Mouse (Mus musculus) kidney, postnatal 4 days (tissue): ENCODE measurements at regions not wholly inside any gene's neighbourhood (a gene's known extent, or its start where the extent isn't known, plus 50 kb on each side); places are given as distances from the start of the nearest gene placed in this dataset.

Experiments used
- DNase-seq, 2 experiments: peaks; one replicate each; pipeline ENCODE4 v3.0.0; 2021; ENCODE audit warnings: mixed read lengths in 2 of 2

DNA sequence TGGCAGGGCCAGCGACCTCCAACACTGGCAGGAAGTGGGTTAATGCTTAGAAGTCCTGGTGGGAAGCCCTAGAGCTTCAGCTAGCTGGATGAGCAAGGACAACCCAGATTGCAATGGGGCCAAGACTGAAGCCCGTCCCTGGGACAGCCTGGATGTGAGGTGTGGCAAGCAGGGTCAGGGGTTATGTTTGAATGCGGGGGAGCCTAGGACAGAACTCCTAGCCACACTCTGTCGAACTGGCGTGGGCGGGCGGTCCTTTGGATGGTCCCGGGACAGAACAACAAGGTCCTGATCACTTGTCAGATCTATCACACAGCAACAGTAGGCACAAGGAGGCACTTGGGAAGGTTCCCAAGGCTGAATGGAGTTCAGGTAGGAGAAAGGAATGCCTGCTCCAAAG is 101.1 kb upstream of the Ccnd1 start:
- DNase-seq, result no peak

DNA sequence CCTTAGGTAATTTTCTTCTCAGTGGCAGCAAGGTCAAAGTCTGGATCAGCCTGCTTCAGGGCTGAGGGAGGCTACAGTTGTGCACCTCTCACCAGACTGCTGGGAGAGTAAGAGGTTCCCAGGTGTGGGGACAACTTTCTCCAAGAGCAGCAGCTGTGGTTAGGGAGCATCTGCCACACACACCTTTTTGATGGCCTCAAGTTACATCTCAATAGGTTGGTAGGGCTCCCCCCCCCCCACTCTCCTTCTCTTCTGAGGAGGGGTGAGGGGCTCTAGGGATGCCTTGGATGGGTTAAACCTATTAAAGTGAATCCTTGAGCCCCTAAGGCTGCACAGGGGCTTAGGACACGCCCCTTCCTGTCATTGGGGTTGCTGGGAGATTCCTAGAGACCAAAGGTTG is 94.7 kb upstream of the Ccnd1 start:
- DNase-seq, result no peak

DNA sequence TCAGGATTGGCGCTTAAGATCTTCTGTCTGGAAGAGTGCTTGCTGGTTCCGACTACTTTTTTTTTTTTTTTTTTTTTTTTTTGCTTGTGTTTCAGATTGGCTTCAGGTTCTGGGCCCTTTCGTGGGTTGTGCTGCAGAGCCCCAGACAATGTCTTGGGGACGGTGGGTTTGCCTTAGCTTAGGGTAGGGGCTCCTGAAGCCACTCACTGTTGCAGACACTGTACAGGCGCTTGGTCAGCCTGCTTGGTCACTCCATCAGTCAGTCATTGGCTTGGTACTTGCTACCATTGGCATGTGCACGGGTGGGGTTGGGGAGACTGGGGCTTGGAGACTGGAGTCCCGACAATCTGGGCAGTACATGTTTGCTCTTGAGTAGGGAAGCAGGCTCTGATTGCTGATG is 91.5 kb upstream of the Ccnd1 start:
- no peak for DNase-seq

DNA sequence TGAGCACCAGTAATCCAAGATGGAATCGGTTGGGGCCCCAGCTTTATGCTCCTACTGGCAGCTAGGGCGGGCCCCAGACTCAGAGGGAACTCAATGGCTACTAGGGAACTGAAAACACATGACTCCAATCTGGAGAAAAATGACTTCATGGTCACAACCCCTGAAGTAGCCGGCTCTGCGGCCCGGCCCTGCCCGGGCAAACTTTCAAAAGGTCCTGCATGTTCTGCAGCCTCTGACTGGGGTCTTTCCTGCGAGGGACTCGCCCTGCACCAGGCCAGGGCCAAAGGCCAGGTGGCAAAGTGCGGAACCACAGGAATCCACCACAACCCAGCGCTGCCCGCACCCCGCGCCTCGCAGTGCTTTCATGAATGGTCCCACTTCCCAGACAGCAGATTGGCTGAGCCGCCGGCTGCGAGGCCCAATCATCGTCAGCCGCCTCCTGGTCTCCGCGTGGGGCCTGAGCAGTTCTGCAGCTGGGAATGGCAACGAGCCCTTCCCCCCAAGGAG is 91.0 kb upstream of the Ccnd1 start:
- peak; percentile 85 to 92 for DNase-seq

DNA sequence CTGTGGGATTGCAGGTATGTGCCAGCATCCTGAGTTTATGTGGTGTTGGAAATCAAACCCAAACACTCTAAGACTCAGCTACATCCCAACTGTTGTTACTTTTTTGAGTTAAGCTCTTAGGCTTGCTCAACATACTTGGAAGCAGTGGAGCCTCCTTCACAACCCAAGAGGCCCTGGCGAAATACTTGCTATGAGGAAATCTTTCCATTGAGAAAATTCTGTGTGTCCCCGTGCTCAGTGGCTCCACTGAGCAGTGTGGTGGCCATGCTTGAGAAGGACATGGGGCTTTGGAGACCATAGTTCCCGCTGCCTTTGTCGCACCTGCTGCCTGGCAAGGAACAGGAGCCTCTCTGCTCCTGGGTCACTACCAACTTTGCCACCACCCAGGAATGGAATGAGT is 89.9 kb upstream of the Ccnd1 start:
- no peak for DNase-seq

DNA sequence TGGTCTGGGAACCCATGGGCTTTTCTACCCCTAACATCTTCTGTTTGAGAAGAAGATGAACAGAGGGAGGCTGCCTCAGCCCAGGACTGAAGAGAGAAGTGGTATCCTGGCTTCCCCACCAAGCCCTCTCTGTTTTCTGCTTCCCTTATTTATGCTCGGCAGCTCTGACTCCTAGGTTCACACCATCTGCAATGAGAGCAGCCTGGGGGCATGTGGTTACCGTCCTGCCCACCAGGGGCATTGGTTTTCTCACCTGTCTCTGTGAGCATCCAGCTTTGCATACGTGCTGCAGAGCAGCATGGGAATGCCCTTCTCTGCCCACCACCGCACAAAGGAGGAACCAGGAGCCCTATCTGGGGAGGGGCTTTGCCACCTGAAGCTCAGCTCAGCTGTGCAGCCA is 89.4 kb upstream of the Ccnd1 start:
- peak; percentile 60 to 75 for DNase-seq

DNA sequence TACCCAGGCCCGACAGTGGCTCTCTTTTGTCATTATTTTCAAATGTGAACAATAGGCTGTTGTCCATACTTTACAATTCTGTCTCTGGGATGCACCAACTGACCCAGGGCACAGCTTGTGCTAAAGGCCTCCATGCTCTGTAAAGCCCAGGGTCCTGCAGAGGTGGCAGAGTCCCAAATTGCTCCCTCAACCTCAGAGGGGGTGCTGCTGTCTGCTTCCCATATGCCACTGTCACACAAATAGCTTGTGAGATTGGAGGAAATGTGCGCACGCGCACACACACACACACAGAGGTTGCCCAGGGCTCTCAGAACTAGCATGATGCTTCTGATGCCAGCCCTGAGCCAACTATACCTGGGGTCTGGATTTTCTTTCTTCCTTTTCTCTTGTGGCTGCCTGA is 87.3 kb upstream of the Ccnd1 start:
- DNase-seq, result no peak

DNA sequence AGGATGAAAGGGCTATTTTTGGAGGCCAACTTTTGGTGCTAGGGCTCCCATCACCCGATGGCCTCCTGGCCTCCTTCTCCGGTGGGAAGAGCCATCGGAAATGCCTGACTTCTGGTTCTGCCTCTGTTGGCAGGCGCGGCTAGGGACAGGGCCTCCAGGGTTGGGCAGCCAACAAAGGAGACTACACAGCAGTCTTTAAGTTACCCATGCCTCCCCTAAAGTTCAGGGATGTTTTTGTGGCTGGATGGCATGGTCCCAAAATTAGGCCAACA is 86.2 kb upstream of the Ccnd1 start:
- peak; percentile 43 to 54 for DNase-seq

DNA sequence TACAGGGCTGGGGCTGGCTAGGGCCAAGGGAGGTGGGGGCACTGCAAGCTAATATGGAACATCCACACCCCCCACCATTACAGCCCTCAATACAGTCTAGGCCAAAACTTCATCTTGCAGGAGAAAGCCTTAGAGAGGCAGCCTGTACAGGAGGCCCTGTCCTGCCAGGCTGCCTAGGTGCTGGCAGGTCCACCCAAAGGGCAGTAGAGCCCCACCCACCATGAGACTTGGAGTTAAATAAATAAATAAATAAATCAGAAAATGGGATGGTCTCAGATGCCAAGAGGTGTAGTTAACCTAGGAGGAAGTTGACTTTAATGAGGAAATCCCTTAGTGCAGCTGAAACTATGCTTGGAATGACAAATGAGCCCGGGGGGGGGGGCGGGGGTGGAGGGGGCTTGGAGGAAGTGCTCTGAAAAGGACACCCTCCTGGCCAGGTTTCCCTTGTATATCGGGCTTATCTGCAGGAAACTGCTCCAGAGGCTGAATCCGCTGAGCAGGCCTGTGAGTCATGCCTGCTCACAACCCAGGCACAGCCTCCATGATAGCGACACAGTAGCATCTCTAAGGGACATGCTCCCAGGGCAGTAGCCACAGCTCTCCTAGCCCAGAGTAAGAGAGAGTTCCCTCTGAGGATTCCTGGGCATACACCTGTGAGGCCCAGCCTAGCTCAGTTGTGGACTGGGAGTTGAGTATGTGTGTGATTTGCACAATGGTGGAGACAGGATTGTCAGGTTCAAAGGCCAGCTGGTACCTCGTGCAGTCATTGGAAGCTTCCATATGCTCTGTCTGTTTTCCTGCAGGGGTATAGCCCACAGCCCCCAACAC is 85.7 kb upstream of the Ccnd1 start:
- DNase-seq, result peak; percentile 39 to 61

DNA sequence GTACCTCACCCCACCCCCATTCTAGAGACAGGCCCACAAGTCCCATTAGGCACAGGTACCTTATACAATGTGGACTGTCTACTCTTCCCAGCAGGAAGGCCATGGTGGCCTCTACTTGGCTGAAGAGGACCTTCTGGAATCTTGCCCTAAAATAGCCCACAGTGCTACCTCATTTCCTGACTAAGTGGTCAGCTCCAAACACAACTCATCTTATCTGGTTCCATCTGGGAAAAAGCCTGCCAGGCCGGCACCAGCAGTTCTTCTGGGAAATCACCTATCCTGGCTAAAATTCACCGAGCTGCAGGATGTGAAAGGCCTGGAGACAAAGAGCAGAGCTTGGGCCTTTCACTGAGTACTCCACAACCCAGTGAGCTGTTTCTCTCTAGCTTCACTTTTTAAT is 84.9 kb upstream of the Ccnd1 start:
- DNase-seq, result no peak

DNA sequence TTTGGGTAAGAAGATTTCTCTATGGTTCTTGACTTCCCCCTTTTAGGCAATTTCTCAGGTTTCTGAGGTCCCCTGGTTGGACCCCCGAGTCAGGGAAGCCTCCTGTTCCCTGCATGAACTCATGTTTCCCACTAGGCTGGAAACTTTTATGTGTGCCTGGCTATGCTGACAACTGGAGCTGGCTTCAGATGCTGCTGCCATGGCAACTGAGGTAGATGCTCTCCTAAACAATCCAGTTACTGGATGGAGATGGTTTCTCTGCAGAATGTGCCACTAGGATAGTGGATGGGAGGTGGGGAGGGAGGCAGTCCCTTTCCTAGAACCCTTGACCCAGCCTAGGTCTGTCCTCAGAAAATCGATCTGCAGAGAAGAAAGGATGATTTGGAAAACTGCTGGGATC is 79.4 kb upstream of the Ccnd1 start:
- no peak for DNase-seq

DNA sequence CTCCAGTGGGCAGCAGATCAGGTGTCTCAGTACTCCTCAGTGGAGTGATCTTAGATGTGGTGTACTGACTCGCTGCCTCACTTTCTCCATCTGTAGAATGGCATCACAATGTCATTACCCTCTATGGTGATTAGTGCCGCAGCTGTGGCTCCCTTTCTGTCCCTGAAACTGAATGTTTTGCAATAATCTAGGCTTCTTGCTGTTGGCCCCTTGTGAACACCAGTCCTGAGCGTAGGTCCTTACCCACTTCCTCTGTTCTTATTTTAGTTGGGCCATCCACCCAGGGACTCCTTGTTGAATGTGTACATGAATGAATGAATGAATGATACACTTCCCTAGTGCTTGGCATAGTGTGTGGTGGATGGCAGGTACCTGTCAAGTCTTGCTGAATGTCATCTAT is 78.4 kb upstream of the Ccnd1 start:
- no peak for DNase-seq

DNA sequence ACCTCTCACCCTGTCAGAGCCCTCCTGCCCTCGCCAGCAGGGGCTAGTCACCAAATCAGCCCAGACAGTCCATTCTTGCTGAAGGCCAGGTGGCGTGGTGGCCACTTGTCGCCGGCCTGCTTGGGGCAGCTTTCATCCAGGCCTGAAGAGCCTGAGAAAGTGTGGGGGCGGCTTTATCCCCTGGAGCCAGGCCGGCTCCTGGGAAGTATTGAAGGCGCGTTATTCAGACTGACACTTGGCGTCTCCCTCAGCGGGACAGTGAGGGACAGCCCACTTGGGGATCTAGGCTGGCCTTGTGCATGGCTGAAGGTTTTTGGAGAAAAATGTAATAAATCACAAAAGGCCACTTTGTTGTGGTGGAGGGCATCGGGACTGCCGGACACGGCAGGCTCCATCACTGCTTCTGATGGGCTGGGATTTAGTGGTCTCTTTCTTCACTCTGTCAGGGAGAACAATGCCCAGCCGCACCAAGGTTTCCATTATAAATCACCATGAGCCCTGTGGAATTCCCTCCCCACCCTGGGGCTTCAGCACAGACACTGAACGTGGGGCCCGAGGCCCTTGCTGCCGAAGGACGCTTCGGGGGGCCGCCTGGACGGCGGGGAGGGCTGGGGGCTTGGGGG is 75.8 kb upstream of the Ccnd1 start:
- DNase-seq, result peak; percentile 31 to 36

DNA sequence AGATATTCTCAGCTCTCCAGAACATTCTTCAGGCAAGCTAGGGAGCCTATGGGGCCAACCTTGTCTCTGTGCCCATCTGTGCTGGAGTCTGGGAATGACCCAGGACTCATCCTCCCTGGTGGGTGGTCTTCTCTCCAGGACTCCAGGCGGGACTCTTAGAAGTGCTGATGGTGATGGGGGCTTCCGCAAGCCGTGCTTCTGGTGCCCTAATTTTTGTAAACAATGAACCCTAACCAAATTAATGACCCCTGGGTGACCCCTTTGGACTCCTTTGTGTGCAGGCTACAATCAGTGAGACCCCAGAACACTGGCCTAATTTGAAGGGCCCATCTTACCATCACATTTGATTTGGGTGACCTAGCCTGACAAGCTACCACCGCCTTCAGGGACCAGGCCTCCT is 71.0 kb upstream of the Ccnd1 start:
- no peak for DNase-seq

DNA sequence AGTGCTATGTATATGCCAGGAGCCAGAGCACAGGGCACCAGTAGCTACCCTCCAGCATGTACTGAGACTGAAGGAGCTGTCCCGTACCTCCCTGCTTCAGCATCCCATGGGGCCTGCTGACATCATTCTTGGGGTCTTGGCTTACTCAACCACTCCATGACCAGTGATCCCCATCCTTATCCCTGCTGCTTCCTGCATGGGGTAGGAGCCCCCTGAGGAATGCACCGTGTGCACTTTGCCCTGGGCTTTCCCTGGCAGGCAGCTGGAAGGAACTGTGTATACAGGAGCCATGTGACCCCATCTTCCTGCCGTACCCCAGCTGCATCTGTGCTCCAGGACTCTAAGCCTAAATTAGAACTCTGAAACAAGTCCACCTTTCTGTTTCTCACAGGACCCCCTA is 70.3 kb upstream of the Ccnd1 start:
- DNase-seq, result no peak

DNA sequence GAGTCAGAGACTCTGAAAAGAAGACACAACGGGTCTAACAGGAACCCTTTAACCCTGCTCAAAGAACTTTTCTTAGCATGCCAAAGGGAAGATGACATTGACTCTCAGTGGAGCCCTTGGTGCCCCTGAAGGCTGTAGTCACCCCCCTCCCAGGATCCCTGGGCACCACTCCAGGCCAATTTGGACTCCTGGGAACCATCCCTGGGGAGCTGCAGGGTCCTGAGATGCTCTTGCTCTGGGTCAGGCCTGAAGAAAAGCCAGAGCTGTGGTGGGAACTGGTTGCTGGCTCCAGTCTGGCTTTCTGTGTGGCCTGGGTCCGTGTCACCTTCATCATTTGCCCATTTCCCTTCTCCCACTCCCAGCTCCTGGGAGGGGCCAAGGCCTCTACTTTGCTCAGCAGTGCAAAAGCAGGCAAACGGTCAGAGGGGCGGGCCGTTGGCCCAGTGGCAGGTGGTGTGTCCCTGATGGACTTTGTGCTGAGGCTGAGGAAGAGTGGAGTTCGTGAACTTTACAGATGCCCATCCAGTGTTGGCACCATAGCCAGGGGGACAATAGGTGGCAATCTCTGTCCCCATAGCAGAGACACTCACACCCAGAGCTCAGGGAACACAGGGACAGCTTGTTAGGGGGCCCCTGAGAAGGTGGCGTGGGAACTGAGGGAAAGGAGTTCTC is 69.1 kb upstream of the Ccnd1 start:
- DNase-seq, result peak in 1 of 2 experiments; percentile 21

DNA sequence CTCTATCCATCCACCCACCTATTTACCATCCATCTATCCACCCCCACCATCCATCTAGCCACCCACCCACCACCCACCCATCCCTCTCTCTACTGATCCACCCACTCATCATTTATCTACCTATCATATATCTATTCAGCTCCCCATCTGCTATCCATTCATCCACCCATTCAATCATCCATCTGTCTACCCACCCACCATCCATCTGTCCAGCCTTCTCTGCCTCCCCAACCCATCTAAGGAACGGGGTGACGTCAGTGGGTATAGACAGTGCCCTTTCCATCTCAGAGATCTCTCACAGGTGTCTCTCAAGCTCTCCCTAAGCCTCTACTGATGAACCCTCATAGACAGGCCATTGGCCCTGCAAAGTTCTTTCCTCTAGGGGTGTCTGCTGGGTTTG is 67.5 kb upstream of the Ccnd1 start:
- no peak for DNase-seq

DNA sequence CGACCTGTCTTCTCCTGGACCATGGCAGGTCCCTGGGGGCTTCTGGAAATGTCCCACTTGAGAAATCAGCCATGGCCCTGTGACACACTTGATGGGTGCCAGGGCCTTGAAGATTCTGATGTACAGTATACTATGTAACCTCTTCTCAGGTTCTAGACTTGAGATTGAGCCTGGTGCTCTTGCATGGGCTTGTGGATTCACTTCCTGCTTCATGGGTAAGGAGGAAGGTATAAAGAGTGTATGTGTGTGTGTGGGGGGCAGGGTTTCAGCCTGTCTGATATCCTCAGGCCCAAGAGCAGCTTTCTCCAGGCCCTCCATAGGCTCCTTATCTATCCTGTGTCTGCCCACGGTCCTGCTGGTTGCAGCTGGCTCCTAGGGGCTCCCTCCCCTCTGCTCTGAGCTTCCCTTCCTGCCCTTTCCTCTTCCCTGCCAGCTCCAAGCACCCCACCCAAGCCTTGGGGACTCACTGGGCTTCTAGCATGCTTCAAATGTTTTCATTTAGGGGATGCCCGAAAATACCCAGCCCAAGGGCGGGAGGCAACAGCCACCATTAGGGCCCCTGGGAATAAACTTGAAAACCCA is 61.9 kb upstream of the Ccnd1 start:
- DNase-seq, result no peak

DNA sequence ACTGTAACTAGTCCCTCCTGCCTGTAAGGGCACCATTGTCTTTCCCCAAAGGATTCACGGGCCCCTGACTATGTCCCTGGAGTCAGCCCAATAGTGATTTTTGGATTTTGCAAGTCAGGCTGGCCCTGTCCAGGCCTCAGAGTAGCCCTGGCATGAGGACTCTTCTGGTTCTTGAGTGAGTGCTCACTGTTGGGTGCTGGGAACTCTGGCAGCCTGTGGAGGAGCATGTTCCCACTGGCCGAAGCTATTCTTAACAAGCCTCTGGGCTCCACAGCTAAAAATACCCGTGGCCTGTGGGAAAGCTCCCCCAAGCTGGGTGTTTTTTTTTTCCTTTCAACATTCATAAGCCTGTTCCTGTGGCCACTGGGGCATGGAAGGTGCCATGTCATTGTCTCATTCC is 60.0 kb upstream of the Ccnd1 start:
- no peak for DNase-seq

DNA sequence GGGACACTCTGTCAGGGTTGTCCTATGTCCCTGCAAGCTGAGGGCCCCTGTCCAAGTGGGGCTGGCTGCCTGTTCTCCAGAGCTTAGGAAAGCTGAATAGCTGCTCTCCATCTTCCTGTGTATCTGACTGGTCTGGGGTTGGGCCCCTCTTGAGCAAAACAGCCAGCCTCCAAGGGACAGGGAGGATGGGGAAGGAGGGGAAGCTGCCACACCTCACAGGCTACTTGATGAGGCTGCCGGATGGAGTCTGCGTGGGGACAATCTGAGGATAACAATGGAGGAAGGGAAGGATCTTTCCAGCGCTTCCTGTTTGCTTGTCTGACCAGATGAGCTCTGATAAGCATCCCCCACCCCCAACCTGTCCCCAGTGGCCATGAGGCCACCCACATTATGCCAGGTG is 57.1 kb upstream of the Ccnd1 start:
- peak in 1 of 2 experiments; percentile 24 for DNase-seq

DNA sequence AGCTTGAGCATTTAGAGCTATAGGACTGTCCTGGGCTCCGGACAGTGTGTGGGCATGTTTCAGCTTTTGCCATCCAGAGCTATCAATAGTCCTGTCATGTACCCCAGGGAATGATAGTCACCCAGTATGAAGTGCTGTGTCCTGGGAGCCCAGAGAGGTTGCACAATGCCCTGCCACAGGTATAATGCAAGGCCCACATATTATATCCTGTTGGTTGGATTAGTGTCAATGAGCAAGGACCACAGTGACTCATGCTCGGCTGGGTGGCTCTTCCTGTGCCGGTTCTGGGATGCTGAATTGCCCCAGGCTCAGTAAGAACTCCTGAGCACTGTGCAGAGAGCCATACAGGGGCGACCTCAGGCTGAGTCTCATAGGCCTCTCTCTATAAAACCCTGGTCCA is 54.5 kb upstream of the Ccnd1 start:
- no peak for DNase-seq

DNA sequence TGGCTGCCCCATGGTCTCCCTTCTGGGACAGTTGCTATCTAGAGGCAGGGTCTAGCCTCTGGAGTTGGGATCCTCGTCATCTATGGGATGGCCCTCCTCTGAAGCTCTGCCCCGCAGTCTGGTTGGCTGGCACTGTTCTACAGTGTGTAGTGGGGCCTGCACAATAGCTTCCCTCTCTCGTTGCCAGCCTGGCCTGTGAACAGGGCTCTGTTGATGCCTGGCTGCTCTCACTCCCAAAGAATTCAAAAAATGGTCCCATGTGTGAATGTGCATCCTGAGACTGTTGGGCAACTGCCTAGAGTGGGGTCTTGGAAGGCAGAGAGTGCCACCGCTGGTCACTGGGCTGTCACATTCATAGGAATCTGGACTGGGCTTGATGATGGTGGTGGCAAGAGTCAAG is 53.8 kb upstream of the Ccnd1 start:
- DNase-seq, result no peak

DNA sequence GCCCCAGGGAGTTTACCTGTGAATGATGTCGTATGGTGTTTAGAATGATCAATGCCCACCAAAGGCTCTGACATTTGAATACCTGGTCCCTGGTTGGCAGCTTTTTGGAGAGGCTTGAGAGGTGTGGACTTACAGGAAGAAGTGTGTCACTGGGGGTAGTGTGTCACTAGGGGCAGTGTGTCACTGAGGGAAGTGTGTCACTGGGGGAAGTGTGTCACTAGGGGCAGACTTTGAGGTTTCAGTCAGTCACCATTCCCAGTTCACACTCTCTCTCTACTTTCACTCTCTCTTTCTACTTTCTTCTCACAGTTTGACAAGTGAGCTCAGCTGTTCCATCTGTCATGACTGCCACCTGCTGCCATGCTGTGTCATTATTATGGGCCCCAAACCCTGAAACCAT is 52.0 kb upstream of the Ccnd1 start:
- DNase-seq, result no peak
